Mouse (Mus musculus): Measurements from ENCODE around the gene Serpina3i.
"Not testable (repeated sequence)": the region's sequence is repeated elsewhere in the genome, so short reads cannot be mapped to it uniquely, and the experiment has no call there.

Serpina3i gene

DNA sequence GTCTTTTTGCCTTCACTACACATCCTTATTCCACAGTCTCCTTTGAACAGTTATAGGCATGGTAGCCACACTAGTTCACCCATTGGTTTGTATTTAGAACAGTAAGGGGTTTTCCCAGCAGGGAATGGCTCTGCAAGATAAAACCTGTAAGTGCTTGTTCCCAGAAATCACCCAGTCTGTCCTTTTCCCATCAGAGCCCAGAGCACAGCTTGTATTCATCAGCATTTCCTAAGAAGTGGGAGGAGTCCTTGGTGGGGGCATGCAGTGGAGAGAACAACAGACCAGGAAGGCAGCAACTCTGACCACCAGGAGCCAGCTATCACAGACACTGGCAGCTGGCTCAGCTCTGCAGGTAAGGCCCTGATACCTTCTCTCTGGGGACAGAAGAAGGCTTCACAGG, at the start of gene Serpina3i:
Gene Serpina3i, plus strand, starts transcription at position 260 of the 400 bp plus-strand sequence.
- no peak for DNase-seq (ENCODE audit: low read depth, low spot score)
- Histone ChIP-seq H3K27me3 (ENCODE audit: control insufficient read depth, insufficient read depth, low read length, poor library complexity, severe bottlenecking) (no peaks in the 10 kb centered on the region), H3K36me3 (ENCODE audit: control insufficient read depth, insufficient read depth, low read length, poor library complexity, severe bottlenecking) (no peaks in the 10 kb centered on the region)

DNA sequence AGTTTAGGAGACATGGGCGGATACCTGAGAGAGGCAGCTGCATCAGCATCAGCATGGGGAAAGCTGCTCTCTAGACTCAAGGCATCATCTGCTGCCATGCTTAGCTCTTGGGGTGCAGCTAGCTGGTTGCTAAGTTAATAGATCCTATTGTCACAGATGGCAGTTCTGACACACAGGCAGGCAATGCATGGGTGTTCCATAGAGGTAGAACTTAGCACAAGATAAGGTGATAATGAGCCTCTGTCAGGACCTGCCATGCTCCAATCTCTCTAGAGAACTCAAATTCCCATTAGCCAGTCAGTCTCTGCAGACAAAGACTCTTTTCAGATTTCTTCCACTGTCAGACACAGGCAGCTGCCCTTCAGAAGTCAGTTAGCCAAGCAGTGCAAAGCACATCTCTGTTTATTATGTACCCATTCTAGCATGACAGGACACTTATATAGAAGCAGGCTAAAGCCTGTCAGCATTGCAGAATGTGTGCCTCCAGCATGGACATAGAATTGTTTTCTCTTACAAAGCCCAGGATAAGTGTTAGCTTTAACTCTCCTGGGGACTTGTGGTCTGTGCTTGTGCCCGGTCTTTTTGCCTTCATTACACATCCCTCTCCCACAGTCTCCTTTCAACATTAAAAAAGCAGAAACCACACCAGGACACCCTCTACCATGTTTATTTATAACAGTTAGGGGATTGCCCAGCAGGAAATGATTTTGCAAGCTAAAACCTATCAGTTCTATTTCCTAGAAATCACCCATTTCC, 49.1 kb upstream of the Serpina3i start:
- peak; percentile 38 for DNase-seq (ENCODE audit: low read depth, low spot score)
- H3K36me3 ChIP-seq (ENCODE audit: control insufficient read depth, insufficient read depth, low read length, poor library complexity, severe bottlenecking): no peaks in the 10 kb centered on the region; the same call in 1 of the 2 replicates
- H3K27me3 ChIP-seq (ENCODE audit: control insufficient read depth, insufficient read depth, low read length, poor library complexity, severe bottlenecking): no peaks in the 10 kb centered on the region

DNA sequence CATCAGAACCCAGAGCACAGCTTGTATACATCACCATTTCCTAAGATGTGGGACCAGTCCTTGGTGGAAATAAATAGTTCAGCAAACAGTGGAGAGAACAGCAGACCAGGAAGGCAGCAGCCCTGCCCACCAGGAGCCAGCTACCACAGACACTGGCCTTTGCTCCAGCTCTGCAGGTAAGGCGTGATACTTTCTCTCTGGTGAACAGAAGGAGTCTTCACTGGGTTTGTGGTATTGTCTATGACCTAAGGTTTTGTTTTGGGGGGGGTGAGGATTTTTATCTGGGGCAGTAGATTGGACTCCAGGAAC, 48.5 kb upstream of the Serpina3i start, which contains the start of gene Serpina3f:
Gene Serpina3f, plus strand, starts transcription at position 100 of the 309 bp plus-strand sequence.
- Histone ChIP-seq H3K36me3 (ENCODE audit: control insufficient read depth, insufficient read depth, low read length, poor library complexity, severe bottlenecking) (no peaks in the 10 kb centered on the region; the same call in 1 of the 2 replicates), H3K27me3 (ENCODE audit: control insufficient read depth, insufficient read depth, low read length, poor library complexity, severe bottlenecking) (no peaks in the 10 kb centered on the region)
- no peak for DNase-seq (ENCODE audit: low read depth, low spot score)

DNA sequence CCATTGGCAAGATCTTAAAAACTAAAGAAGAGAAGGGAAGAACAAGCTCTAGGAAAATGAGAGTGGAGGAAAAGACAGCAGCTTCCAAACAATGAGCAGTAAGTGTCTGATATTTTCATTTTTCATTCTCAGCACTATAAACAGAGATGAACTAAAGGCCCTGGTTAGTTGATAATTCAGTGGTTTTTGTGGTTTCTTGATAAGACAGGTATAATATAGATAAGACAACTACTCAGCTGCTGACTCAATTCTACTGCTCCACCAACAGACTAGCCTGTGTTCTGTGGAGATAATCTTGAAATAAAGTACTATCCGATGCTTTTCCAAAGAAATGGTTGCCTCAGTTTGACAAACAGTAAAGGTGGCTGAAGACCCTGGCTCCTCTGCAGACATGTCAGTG, 47.7 kb upstream of the Serpina3i start:
- no peak for DNase-seq (ENCODE audit: low read depth, low spot score)
- Histone ChIP-seq H3K36me3 (ENCODE audit: control insufficient read depth, insufficient read depth, low read length, poor library complexity, severe bottlenecking) (no peaks in the 10 kb centered on the region; the same call in 1 of the 2 replicates), H3K27me3 (ENCODE audit: control insufficient read depth, insufficient read depth, low read length, poor library complexity, severe bottlenecking) (no peaks in the 10 kb centered on the region)

DNA sequence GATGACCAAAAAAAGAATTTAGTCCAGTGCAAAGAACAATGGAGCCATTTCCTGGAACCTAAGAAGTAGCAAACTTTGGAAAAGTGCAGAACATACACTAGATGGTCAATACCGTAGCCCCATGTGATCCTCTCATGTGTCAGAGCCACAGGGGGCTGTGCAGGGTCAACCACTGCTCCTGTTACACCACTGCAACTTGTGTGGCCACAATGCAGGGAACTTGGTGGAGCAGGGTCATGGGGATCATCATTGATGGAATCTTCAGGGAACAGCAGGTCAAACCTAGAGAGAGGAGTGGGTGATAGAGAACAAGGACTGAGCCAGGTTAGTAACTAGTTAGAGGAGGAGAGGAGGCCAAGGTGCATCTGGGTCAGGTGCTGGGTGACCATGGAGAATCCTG, 41.3 kb upstream of the Serpina3i start:
- Histone ChIP-seq H3K27me3 (ENCODE audit: control insufficient read depth, insufficient read depth, low read length, poor library complexity, severe bottlenecking) (no peaks in the 10 kb centered on the region), H3K36me3 (ENCODE audit: control insufficient read depth, insufficient read depth, low read length, poor library complexity, severe bottlenecking) (no peaks in the 10 kb centered on the region; the same call in 1 of the 2 replicates)
- no peak for DNase-seq (ENCODE audit: low read depth, low spot score)

DNA sequence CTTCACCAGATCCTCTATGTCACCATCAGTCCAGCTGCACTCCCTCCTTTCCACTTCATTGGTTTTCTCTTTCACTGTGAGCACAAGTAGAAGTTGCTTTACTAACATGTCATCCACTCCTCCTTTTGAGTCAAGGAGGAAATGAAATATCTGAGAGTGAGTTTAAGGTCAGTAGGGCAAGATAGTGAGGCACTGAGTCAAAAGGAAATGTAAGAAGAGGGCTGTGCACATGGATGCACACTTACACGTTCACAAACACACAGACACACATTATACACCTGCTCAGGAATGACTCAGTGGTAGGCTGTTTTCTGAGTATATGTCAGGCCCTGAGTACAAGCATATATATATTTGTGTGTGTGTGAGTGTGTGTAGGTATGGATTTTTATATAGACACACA, 39.2 kb upstream of the Serpina3i start:
- Histone ChIP-seq H3K36me3 (ENCODE audit: control insufficient read depth, insufficient read depth, low read length, poor library complexity, severe bottlenecking) (no peaks in the 10 kb centered on the region; the same call in 1 of the 2 replicates), H3K27me3 (ENCODE audit: control insufficient read depth, insufficient read depth, low read length, poor library complexity, severe bottlenecking) (no peaks in the 10 kb centered on the region)
- peak; percentile 22 for DNase-seq (ENCODE audit: low read depth, low spot score)

DNA sequence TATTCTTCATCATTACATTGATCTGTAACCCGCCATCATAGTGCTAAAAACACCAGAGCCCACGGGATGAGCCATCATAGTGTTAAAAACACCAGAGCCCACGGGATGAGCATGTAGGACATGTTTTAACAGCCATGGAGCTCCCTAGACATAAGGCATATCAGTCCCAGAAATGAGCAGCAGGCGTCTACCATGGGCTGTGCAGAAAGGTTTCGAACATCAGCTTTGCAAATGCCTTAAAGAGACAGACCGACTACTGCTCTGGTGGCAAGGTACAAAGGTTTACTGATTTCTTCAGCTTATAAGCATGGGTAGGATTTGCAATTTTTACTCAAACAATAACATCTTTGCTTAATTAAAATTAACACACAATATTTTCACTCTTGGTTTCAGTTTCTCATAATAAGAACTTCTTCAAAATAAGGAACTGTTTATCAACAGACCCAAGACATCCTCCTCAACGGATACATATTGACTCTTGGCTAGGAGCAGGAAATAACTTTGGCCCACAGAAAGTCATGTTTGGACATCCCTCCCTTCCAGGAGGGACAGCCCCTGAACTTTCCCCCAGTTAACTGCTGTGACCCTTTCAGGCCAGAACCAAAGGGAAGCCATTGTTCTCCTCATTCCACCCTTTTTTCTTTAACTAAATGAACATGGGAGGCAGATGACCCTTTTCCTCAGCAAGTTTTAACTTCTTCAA, 38.2 kb upstream of the Serpina3i start:
- Histone ChIP-seq H3K27me3 (ENCODE audit: control insufficient read depth, insufficient read depth, low read length, poor library complexity, severe bottlenecking) (no peaks in the 10 kb centered on the region), H3K36me3 (ENCODE audit: control insufficient read depth, insufficient read depth, low read length, poor library complexity, severe bottlenecking) (no peaks in the 10 kb centered on the region; the same call in 1 of the 2 replicates)
- peak; percentile 22 for DNase-seq (ENCODE audit: low read depth, low spot score)

DNA sequence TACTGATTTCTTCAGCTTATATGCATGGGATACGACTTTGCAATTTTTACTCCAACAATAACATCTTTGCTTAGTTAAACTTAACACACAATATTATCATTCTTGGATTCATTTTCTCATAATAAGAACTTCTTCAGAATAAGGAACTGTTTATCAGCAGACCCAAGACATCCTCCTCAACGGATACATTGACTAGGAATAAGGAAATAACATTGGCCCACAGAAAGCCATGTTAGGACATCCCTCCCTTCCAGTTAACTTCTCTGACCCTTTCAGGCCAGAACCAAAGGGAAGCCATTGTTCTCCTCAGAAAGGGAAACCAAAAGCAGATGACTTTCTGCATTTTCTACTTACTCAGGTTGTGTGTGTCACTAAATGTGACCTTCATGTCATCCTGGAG, 32.2 kb upstream of the Serpina3i start:
- DNase-seq (ENCODE audit: low read depth, low spot score): no peak
- no peaks in the 10 kb centered on the region for H3K36me3 ChIP-seq (ENCODE audit: control insufficient read depth, insufficient read depth, low read length, poor library complexity, severe bottlenecking)

DNA sequence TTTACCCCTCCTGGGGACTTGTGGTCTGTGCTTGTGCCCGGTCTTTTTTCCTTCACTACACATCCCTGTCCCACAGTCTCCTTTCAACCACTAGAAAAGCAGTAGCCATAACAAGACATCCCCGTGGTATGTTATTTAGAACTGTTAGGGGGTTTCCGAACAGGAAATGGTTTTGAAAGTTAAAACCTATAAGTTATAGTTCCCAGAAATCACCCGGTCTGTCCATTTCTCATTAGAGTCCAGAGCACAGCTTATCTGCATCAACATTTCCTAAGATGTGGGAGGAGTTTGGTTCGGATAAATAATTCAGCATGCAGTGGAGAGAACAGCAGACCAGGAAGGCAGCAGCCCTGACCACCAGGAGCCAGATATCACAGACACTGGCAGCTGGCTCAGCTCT, 27.0 kb upstream of the Serpina3i start, which contains the start of gene Serpina3g:
Gene Serpina3g, plus strand, starts transcription at position 331 of the 400 bp plus-strand sequence.
- peak; percentile 46 for DNase-seq (ENCODE audit: low read depth, low spot score)
- no peaks in the 10 kb centered on the region for H3K27me3 ChIP-seq (ENCODE audit: control insufficient read depth, insufficient read depth, low read length, poor library complexity, severe bottlenecking)

More for the DNA sequence above, 32.2 kb upstream of the Serpina3i start:
- H3K27me3 ChIP-seq (ENCODE audit: control insufficient read depth, insufficient read depth, low read length, poor library complexity, severe bottlenecking): no peaks in the 10 kb centered on the region

DNA sequence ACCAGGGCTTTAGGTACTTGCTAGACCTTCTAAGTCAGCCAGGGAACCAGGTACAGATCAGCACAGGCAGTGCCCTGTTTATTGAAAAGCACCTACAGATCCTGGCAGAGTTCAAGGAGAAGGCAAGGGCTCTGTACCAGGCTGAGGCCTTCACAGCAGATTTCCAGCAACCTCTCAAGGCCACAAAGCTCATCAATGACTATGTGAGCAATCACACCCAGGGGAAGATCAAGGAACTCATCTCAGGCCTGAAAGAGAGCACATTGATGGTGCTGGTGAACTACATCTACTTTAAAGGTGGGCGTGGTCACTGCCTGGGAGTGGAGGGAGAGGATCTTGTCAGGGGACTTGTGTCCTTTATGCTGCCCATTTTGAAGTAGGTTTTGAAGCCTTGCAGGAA, 24.9 kb upstream of the Serpina3i start:
- not testable (repeated sequence) for H3K36me3 ChIP-seq (ENCODE audit: control insufficient read depth, insufficient read depth, low read length, poor library complexity, severe bottlenecking); DNase-seq (ENCODE audit: low read depth, low spot score)

More for the DNA sequence above, 27.0 kb upstream of the Serpina3i start, which contains the start of gene Serpina3g:
- 0 out of 2 replicates have a peak, but pooled peaks cover 6% of the 10 kb centered on the region for H3K36me3 ChIP-seq (ENCODE audit: control insufficient read depth, insufficient read depth, low read length, poor library complexity, severe bottlenecking)

DNA sequence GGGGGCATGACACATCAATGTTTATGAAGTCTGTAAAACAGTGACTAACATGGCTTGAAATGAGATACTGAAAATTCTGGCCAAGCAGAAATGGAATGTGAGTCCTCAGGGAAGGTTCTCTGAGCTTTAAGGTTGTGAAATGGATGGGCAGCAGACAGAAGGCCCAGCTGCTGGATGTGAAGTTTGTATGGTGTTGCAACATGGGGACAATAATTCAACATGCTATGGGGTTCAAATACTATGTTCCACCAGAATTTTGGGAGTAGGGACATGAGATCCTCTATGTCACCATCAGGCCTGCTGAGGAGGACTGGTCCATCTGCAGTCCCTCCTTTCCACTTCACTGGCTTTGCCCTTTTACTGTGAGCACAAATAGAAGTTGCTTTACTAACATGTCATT, 19.6 kb upstream of the Serpina3i start:
- no peaks in the 10 kb centered on the region for H3K27me3 ChIP-seq (ENCODE audit: control insufficient read depth, insufficient read depth, low read length, poor library complexity, severe bottlenecking)
- H3K36me3 ChIP-seq (ENCODE audit: control insufficient read depth, insufficient read depth, low read length, poor library complexity, severe bottlenecking): peaks cover 7% of the 10 kb centered on the region; the same call in 1 of the 2 replicates
- DNase-seq (ENCODE audit: low read depth, low spot score): no peak

More for the DNA sequence above, 24.9 kb upstream of the Serpina3i start:
- not testable (repeated sequence) for H3K27me3 ChIP-seq (ENCODE audit: control insufficient read depth, insufficient read depth, low read length, poor library complexity, severe bottlenecking)

DNA sequence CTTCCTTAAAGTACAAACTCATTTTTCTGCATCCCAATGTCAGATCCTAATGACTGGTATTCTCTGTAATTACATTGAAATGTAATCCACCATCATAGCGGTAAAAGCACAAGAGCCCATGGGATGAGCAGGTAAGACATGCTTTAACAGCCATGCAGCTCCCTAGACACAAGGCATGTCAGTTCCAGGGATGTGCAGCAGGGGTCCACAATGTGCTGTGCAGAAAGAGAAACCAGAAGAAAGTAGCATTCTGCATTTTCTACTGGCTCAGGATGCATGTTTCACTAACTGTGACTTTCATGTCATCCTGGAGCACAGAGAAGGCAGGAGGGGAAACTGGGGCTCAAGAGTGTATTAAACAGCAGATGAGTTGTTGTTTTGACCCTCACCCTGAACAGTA, 17.8 kb upstream of the Serpina3i start:
- peak; percentile 27 for DNase-seq (ENCODE audit: low read depth, low spot score)
- H3K36me3 ChIP-seq (ENCODE audit: control insufficient read depth, insufficient read depth, low read length, poor library complexity, severe bottlenecking): peaks cover 6% of the 10 kb centered on the region; the same call in 1 of the 2 replicates
- H3K27me3 ChIP-seq (ENCODE audit: control insufficient read depth, insufficient read depth, low read length, poor library complexity, severe bottlenecking): no peaks in the 10 kb centered on the region

DNA sequence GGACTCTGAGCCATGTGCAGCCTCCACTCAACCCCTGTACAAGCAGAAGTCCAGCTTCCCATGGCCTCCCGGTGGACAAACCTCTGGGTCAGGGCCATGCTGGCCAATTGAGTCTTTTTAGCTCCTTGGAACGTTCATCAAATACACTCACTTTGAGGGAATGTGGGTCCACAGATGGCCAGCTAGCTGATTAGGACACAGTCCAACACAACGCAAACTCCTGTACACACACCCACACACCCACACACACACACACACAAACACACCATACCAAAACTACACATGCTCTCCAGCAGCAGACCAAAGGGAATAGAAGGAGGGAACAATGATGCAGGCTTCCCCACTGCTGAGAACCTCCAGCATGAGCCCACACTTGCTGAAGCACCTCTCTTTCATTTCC, 17.3 kb upstream of the Serpina3i start:
- Histone ChIP-seq H3K36me3 (ENCODE audit: control insufficient read depth, insufficient read depth, low read length, poor library complexity, severe bottlenecking) (peaks cover 2% of the 10 kb centered on the region; the same call in 1 of the 2 replicates), H3K27me3 (ENCODE audit: control insufficient read depth, insufficient read depth, low read length, poor library complexity, severe bottlenecking) (no peaks in the 10 kb centered on the region)
- no peak for DNase-seq (ENCODE audit: low read depth, low spot score)

DNA sequence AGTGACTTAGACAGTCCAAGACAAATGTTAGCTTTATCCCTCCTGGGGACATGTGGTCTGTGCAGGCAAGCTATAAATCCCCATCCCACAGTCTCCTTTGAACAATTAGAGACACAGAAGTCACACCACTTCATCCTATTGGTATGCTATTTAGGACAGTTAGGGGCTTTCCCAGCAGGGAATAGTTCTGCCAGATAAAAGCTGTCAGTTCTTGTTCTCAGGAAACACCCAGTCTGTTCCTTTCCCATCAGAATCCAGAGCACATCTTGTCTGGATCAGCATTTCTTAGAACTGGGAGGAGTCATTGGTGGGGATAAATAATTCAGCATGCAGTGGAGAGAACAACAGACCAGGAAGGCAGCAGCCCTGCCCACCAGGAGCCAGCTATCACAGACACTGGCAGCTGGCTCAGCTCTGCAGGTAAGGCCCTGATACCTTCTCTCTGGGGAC, 15.3 kb upstream of the Serpina3i start:
- no peak for DNase-seq (ENCODE audit: low read depth, low spot score)
- Histone ChIP-seq H3K27me3 (ENCODE audit: control insufficient read depth, insufficient read depth, low read length, poor library complexity, severe bottlenecking) (no peaks in the 10 kb centered on the region), H3K36me3 (ENCODE audit: control insufficient read depth, insufficient read depth, low read length, poor library complexity, severe bottlenecking) (no peaks in the 10 kb centered on the region)

DNA sequence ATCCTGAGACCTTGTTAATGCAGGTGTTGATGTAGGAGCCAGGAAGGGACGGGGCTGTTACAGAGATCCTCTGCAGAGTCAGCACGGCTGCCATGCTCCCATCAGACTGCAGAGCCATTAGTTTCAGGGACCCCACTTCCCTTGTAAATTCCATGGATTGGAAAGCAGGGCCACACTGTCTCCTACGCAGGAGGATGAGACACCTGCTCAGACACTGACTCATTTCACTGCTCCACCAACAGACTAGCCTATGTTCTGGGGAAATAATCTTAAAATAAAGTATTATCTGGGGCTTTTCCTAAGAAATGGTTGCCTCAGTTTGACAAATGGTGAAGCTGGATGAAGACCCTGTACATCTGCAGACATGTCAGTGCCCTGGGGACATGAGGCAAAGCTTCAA, 14.7 kb upstream of the Serpina3i start:
- no peaks in the 10 kb centered on the region for H3K27me3 ChIP-seq (ENCODE audit: control insufficient read depth, insufficient read depth, low read length, poor library complexity, severe bottlenecking)
- no peaks in the 10 kb centered on the region for H3K36me3 ChIP-seq (ENCODE audit: control insufficient read depth, insufficient read depth, low read length, poor library complexity, severe bottlenecking)
- DNase-seq (ENCODE audit: low read depth, low spot score): no peak

Measured in splenic B cell, adult 2 months (primary cell).